8 mouse cellular contexts compared by ENCODE assay signal in the genomic region with DNA sequence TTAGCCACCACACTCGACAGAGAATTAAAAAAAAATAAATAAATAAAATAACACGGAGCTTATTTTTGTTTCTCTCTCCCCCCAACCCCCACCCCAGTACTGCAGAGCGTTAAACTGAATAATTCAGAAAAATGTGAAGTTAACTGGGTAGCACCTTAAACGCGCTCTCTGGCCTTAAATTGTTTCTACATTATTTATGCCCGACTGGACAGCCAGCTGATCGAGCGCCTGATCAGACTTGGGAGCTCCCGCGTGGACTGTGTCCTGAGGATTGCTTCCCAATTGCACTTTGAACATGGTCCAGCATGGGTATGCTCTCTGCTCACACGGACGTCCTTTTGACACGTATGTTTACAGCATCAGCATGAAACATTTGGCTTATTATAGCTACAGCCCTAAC. TPM values are rescaled to one million over a fixed set of nuclear protein-coding genes. Genes with fewer than 3 reads are reported as not detected.
DNase-seq lines count a peak whose midpoint lies in the region; ATAC-seq and TF ChIP-seq lines count a peak whose summit lies in the region.

No protein-coding gene starts in this region.

- no peak for TF ChIP-seq POLR2A in bone marrow, adult 2 months (IDR thresholded peaks at IDR 0.05; ENCODE audit: borderline replicate concordance, control insufficient read depth, low read depth, low read length)
- TF ChIP-seq POLR2A in lung, adult 2 months (IDR thresholded peaks at IDR 0.05; ENCODE audit: borderline replicate concordance, extremely low read depth, low read depth, low read length), result no peak

- no peak for ATAC-seq in CD4-positive, CD25-positive, alpha-beta regulatory T cell, adult 4 months
- peak; percentile 50; the same call in 1 of the 2 replicates for ATAC-seq in stomach, embryonic 14.5 days (ENCODE audit: insufficient number of reproducible peaks, insufficient read depth, low FRiP score, low read depth)

- peak overlapping the region; percentile 86 for H3K4me2 ChIP-seq in stomach, embryonic 14.5 days (replicated peaks; ENCODE audit: low read depth, low read length)

- intact Hi-C loops in gastrocnemius, postnatal 14 days (cut with DNase I; ENCODE audit: low total_unique reads), result no loop called here

- H3K4me3 ChIP-seq in bone marrow, adult 2 months (replicated peaks; ENCODE audit: control insufficient read depth, low read depth, low read length), result no peak overlapping the region
- H3K4me3 ChIP-seq in lung, adult 2 months (replicated peaks; ENCODE audit: extremely low read depth, low read depth, low read length), result no peak overlapping the region
- peak overlapping the region; percentile 38; the same call in 1 of the 2 replicates for H3K4me3 ChIP-seq in stomach, embryonic 14.5 days (ENCODE audit: low read depth, low read length)

- H3K9me3 ChIP-seq in stomach, embryonic 14.5 days (ENCODE audit: control insufficient read depth, low read depth, low read length), result peaks cover 6% of the 10 kb centered on the region; the same call in 1 of the 2 replicates

- H3K27me3 ChIP-seq in stomach, embryonic 14.5 days (ENCODE audit: control insufficient read depth, insufficient read depth, low read length), result no peaks in the 10 kb centered on the region

- DNase-seq in CD4-positive, CD25-positive, alpha-beta regulatory T cell, adult 2 months (ENCODE audit: low read depth, low spot score), result peak; percentile 31
- DNase-seq in heart, adult 18-20 months, result peak; percentile 61 to 74
- peak; percentile 80 for DNase-seq in kidney, adult 11 months
- peak; percentile 52 for DNase-seq in lung, adult 2 months
- DNase-seq in gastrocnemius, postnatal 14 days, result no peak

- no peak overlapping the region for H3K9ac ChIP-seq in stomach, embryonic 14.5 days (replicated peaks; ENCODE audit: low read depth, low read length)

- peak overlapping the region; percentile 64 for H3K27ac ChIP-seq in bone marrow, adult 2 months (ENCODE audit: control insufficient read depth, insufficient read depth, low read depth, low read length, poor library complexity)
- H3K27ac ChIP-seq in stomach, embryonic 14.5 days (ENCODE audit: low read length), result peak overlapping the region; percentile 96

- TF ChIP-seq CTCF in bone marrow, adult 2 months (IDR thresholded peaks at IDR 0.05; ENCODE audit: control insufficient read depth, insufficient read depth, low read length), result no peak
- no peak for TF ChIP-seq CTCF in lung, adult 2 months (IDR thresholded peaks at IDR 0.05; ENCODE audit: insufficient read depth, low read length)

- WGBS in bone marrow, adult 2 months, result 8% methylated on average over 13 of the region's 13 CpGs
- 6% methylated on average over 13 of the region's 13 CpGs for WGBS in lung, adult 2 months
- 7% methylated on average over 13 of the region's 13 CpGs for WGBS in stomach, embryonic 14.5 days

- peaks cover 11% of the 10 kb centered on the region; the same call in 1 of the 2 replicates for H3K36me3 ChIP-seq in stomach, embryonic 14.5 days (ENCODE audit: control insufficient read depth, insufficient read depth, low read length)

- peaks cover 10% of the 10 kb centered on the region for H3K4me1 ChIP-seq in bone marrow, adult 2 months (ENCODE audit: control insufficient read depth, insufficient read depth, low read length)
- peaks cover 34% of the 10 kb centered on the region for H3K4me1 ChIP-seq in lung, adult 2 months (ENCODE audit: control insufficient read depth, insufficient read depth, low read length)
- peaks cover 21% of the 10 kb centered on the region; the same call in 1 of the 2 replicates for H3K4me1 ChIP-seq in stomach, embryonic 14.5 days (ENCODE audit: control insufficient read depth, insufficient read depth, low read length)

RNA-seq across cellular contexts. Expression of gene Irf2bp2, which starts 10.3 kb away (rescaled TPM):
- polyA plus RNA-seq in CD4-positive, CD25-positive, alpha-beta regulatory T cell, adult 4 months (2017; shearing (Covaris generic)), result 10 to 100 TPM; 15.5 to 22.4 TPM
- polyA plus RNA-seq in bone marrow, adult 2 months (2011; ENCODE audit: insufficient read depth, insufficient read length, low replicate concordance, missing spikeins), result 21.3 and 35.8 TPM in 2 replicates
- 100 to 1,000 TPM; 101 to 128 TPM for total RNA-seq in heart, adult 18-20 months (2021)
- polyA plus RNA-seq in lung, adult 2 months (2012; rRNA removed), result 81.2 and 127 TPM in 2 replicates
- 9.7 and 10.0 TPM in 2 replicates for polyA plus RNA-seq in stomach, embryonic 14.5 days (2014; fragmentation: Nextera tagmentation; extraction: Ambion mirVana)
- 10 to 100 TPM; 38.7 to 45.5 TPM for total RNA-seq in gastrocnemius, postnatal 14 days (2021)
